Mouse (Mus musculus): ENCODE results near the gene Stx4a.
"Not testable (repeated sequence)": the region's sequence is repeated elsewhere in the genome, so short reads cannot be mapped to it uniquely, and the experiment has no call there.

Gene Stx4a

GRCm38 (mm10) chr7:127824176-127824871 lies at the start of gene Stx4a, which contains the start of gene Stx1b:
Gene Stx4a (plus strand): TSS chr7:127824294.
Gene Stx1b (minus strand): TSS chr7:127824549.
- no peak for DNase-seq (ENCODE audit: low spot score)

GRCm38 (mm10) chr7:127775837-127776236 lies 48.3 kb upstream of the Stx4a start:
- DNase-seq (ENCODE audit: low spot score): not testable (repeated sequence)

GRCm38 (mm10) chr7:127776426-127776825 lies 47.7 kb upstream of the Stx4a start, which contains the start of gene Setd1a:
Gene Setd1a (plus strand): TSS chr7:127776670.
- peak; percentile 86 for DNase-seq (ENCODE audit: low spot score)

GRCm38 (mm10) chr7:127776878-127777473 lies 47.1 kb upstream of the Stx4a start:
- peak; percentile 96 for DNase-seq (ENCODE audit: low spot score)

- peak; percentile 72 for DNase-seq (ENCODE audit: low spot score)
Observed at GRCm38 (mm10) chr7:127777474-127778266, 46.4 kb upstream of the Stx4a start.

GRCm38 (mm10) chr7:127778350-127778749 lies 45.7 kb upstream of the Stx4a start:
- no peak for DNase-seq (ENCODE audit: low spot score)

GRCm38 (mm10) chr7:127785308-127785707 lies 38.8 kb upstream of the Stx4a start, which contains the start of gene Gm49388:
Gene Gm49388 (plus strand): TSS chr7:127785608.
- DNase-seq (ENCODE audit: low spot score): no peak

- no peak for DNase-seq (ENCODE audit: low spot score)
Observed at GRCm38 (mm10) chr7:127797076-127797845, 26.8 kb upstream of the Stx4a start.

- no peak for DNase-seq (ENCODE audit: low spot score)
Observed at GRCm38 (mm10) chr7:127798591-127798990, 25.5 kb upstream of the Stx4a start.

GRCm38 (mm10) chr7:127799211-127799610 lies 24.9 kb upstream of the Stx4a start:
- no peak for DNase-seq (ENCODE audit: low spot score)

GRCm38 (mm10) chr7:127799738-127800137 lies 24.4 kb upstream of the Stx4a start:
- no peak for DNase-seq (ENCODE audit: low spot score)

- peak; percentile 93 for DNase-seq (ENCODE audit: low spot score)
Observed at GRCm38 (mm10) chr7:127800435-127801009, 23.6 kb upstream of the Stx4a start, which contains the start of gene Hsd3b7. Gene Hsd3b7 (plus strand): TSS chr7:127800604.

GRCm38 (mm10) chr7:127801010-127801621 lies 23.0 kb upstream of the Stx4a start:
- no peak for DNase-seq (ENCODE audit: low spot score)

- no peak for DNase-seq (ENCODE audit: low spot score)
Observed at GRCm38 (mm10) chr7:127802313-127802712, 21.8 kb upstream of the Stx4a start.

- no peak for DNase-seq (ENCODE audit: low spot score)
Observed at GRCm38 (mm10) chr7:127808821-127809220, 15.3 kb upstream of the Stx4a start.

- no peak for DNase-seq (ENCODE audit: low spot score)
Observed at GRCm38 (mm10) chr7:127809846-127810245, 14.2 kb upstream of the Stx4a start.

GRCm38 (mm10) chr7:127810650-127811049 lies 13.4 kb upstream of the Stx4a start:
- no peak for DNase-seq (ENCODE audit: low spot score)

GRCm38 (mm10) chr7:127811240-127811639 lies 12.9 kb upstream of the Stx4a start:
- DNase-seq (ENCODE audit: low spot score): no peak

- DNase-seq (ENCODE audit: low spot score): no peak
Observed at GRCm38 (mm10) chr7:127812292-127812691, 11.8 kb upstream of the Stx4a start.

GRCm38 (mm10) chr7:127813821-127814220 lies 10.3 kb upstream of the Stx4a start:
- DNase-seq (ENCODE audit: low spot score): no peak

Measured in ovary, postnatal 36 days (tissue).